Mouse (Mus musculus): ENCODE data around the gene Hoxd13. TPM values are rescaled to one million over a fixed set of nuclear protein-coding genes. Genes with fewer than 3 reads are reported as not detected.

Gene Hoxd13
- polyA plus RNA-seq, 1 experiment, result not detected

- 0 out of 2 replicates have a peak overlapping the region, but pooled peaks have one; percentile 8 for H3K4me3 ChIP-seq (ENCODE audit: insufficient read depth, low read depth, low read length)
- 0 out of 2 replicates have a peak, but pooled peaks cover 5% of the 10 kb centered on the region for H3K4me1 ChIP-seq (ENCODE audit: control insufficient read depth, insufficient read depth, insufficient read length, low read length)
- no peak overlapping the region for H3K27ac ChIP-seq (replicated peaks; ENCODE audit: low read depth, low read length)
These were observed 24.8 kb downstream of the Hoxd13 start for GRCm38 (mm10) chr2:74692808-74693431.

GRCm38 (mm10) chr2:74693432-74693827, 25.3 kb downstream of the Hoxd13 start:
- H3K4me3 ChIP-seq (ENCODE audit: insufficient read depth, low read depth, low read length), result no peak overlapping the region
- H3K27ac ChIP-seq (replicated peaks; ENCODE audit: low read depth, low read length), result no peak overlapping the region
- 0 out of 2 replicates have a peak, but pooled peaks cover 5% of the 10 kb centered on the region for H3K4me1 ChIP-seq (ENCODE audit: control insufficient read depth, insufficient read depth, insufficient read length, low read length)

- no peak overlapping the region for H3K4me3 ChIP-seq (ENCODE audit: insufficient read depth, low read depth, low read length)
- no peak overlapping the region for H3K27ac ChIP-seq (replicated peaks; ENCODE audit: low read depth, low read length)
- H3K4me1 ChIP-seq (ENCODE audit: control insufficient read depth, insufficient read depth, insufficient read length, low read length), result 0 out of 2 replicates have a peak, but pooled peaks cover 5% of the 10 kb centered on the region
These were observed 26.0 kb downstream of the Hoxd13 start for GRCm38 (mm10) chr2:74694066-74694465.

GRCm38 (mm10) chr2:74695383-74695782, 27.3 kb downstream of the Hoxd13 start:
- Histone ChIP-seq H3K4me3 (ENCODE audit: insufficient read depth, low read depth, low read length) (no peak overlapping the region), H3K27ac (replicated peaks; ENCODE audit: low read depth, low read length) (no peak overlapping the region), H3K4me1 (ENCODE audit: control insufficient read depth, insufficient read depth, insufficient read length, low read length) (0 out of 2 replicates have a peak, but pooled peaks cover 5% of the 10 kb centered on the region)

- no peak overlapping the region for H3K4me3 ChIP-seq (ENCODE audit: insufficient read depth, low read depth, low read length)
- no peak overlapping the region for H3K27ac ChIP-seq (replicated peaks; ENCODE audit: low read depth, low read length)
- H3K4me1 ChIP-seq (ENCODE audit: control insufficient read depth, insufficient read depth, insufficient read length, low read length), result 0 out of 2 replicates have a peak, but pooled peaks cover 5% of the 10 kb centered on the region
These were observed 27.8 kb downstream of the Hoxd13 start for GRCm38 (mm10) chr2:74695813-74696430.

- Histone ChIP-seq H3K27ac (replicated peaks; ENCODE audit: low read depth, low read length) (no peak overlapping the region), H3K4me3 (ENCODE audit: insufficient read depth, low read depth, low read length) (no peak overlapping the region), H3K4me1 (ENCODE audit: control insufficient read depth, insufficient read depth, insufficient read length, low read length) (0 out of 2 replicates have a peak, but pooled peaks cover 5% of the 10 kb centered on the region)
These were observed 28.6 kb downstream of the Hoxd13 start for GRCm38 (mm10) chr2:74696442-74697335.

GRCm38 (mm10) chr2:74697567-74698121, 29.5 kb downstream of the Hoxd13 start, which contains the start of gene Hoxd9:
Gene Hoxd9, plus strand, starts transcription at chr2:74697727.
- Histone ChIP-seq H3K4me1 (ENCODE audit: control insufficient read depth, insufficient read depth, insufficient read length, low read length) (no peaks in the 10 kb centered on the region), H3K4me3 (ENCODE audit: insufficient read depth, low read depth, low read length) (peak within 1 kb of the TSS; percentile 93), H3K27ac (replicated peaks; ENCODE audit: low read depth, low read length) (peak within 1 kb of the TSS; percentile 68)

GRCm38 (mm10) chr2:74698201-74699052, 30.3 kb downstream of the Hoxd13 start:
- no peaks in the 10 kb centered on the region for H3K4me1 ChIP-seq (ENCODE audit: control insufficient read depth, insufficient read depth, insufficient read length, low read length)
- H3K27ac ChIP-seq (replicated peaks; ENCODE audit: low read depth, low read length), result peak overlapping the region; percentile 68
- peak overlapping the region; percentile 93 for H3K4me3 ChIP-seq (ENCODE audit: insufficient read depth, low read depth, low read length)

- Histone ChIP-seq H3K4me3 (ENCODE audit: insufficient read depth, low read depth, low read length) (peak overlapping the region; percentile 93), H3K27ac (replicated peaks; ENCODE audit: low read depth, low read length) (no peak overlapping the region)
These were observed 30.9 kb downstream of the Hoxd13 start for GRCm38 (mm10) chr2:74699053-74699430.

GRCm38 (mm10) chr2:74699664-74700545, 31.8 kb downstream of the Hoxd13 start:
- H3K4me3 ChIP-seq (ENCODE audit: insufficient read depth, low read depth, low read length), result no peak overlapping the region
- no peak overlapping the region for H3K27ac ChIP-seq (replicated peaks; ENCODE audit: low read depth, low read length)
- no peaks in the 10 kb centered on the region for H3K4me1 ChIP-seq (ENCODE audit: control insufficient read depth, insufficient read depth, insufficient read length, low read length)

More at GRCm38 (mm10) chr2:74699053-74699430, 30.9 kb downstream of the Hoxd13 start:
- H3K4me1 ChIP-seq (ENCODE audit: control insufficient read depth, insufficient read depth, insufficient read length, low read length), result no peaks in the 10 kb centered on the region

GRCm38 (mm10) chr2:74700546-74701112, 32.5 kb downstream of the Hoxd13 start:
- no peak overlapping the region for H3K27ac ChIP-seq (replicated peaks; ENCODE audit: low read depth, low read length)
- no peaks in the 10 kb centered on the region for H3K4me1 ChIP-seq (ENCODE audit: control insufficient read depth, insufficient read depth, insufficient read length, low read length)
- H3K4me3 ChIP-seq (ENCODE audit: insufficient read depth, low read depth, low read length), result no peak overlapping the region

- H3K27ac ChIP-seq (replicated peaks; ENCODE audit: low read depth, low read length), result no peak overlapping the region
- no peak overlapping the region for H3K4me3 ChIP-seq (ENCODE audit: insufficient read depth, low read depth, low read length)
- no peaks in the 10 kb centered on the region for H3K4me1 ChIP-seq (ENCODE audit: control insufficient read depth, insufficient read depth, insufficient read length, low read length)
These were observed 34.1 kb downstream of the Hoxd13 start for GRCm38 (mm10) chr2:74701949-74702819.
